Mouse (Mus musculus) MEL (cell line): ENCODE data around the gene Olfr231. TPM values are rescaled to one million over a fixed set of nuclear protein-coding genes. Genes with fewer than 3 reads are reported as not detected.

Source experiments
- DNase-seq: peaks from one replicate; pipeline ENCODE4 v3.0.0; 2011; ENCODE audit warnings: low read depth, low spot score
- H3K27ac ChIP-seq: 2 replicates; pipeline ENCODE4 v1.5.1; 2012; ENCODE audit warnings: low read depth, mild to moderate bottlenecking, control low read depth, low read length, moderate library complexity; ENCODE audit not compliant: control insufficient read depth
- H3K27me3 ChIP-seq, 2 experiments: fragments of 150-350 bp in 1 of 2; sonication (generic) in 1 of 2; 2 replicates each; pipeline ENCODE4 v1.6.1; 2012; ENCODE audit warnings: low read length in 2 of 2, mild to moderate bottlenecking in 2 of 2, improper control_type of control experiment in 1 of 2, moderate library complexity in 1 of 2; ENCODE audit not compliant: insufficient read depth in 2 of 2, control insufficient read depth in 1 of 2
- H3K36me3 ChIP-seq, 2 experiments: 2 replicates each; pipeline ENCODE4 v1.6.1; 2012 to 2014; ENCODE audit warnings: low read length in 2 of 2, improper control_type of control experiment in 1 of 2, inconsistent platforms in 1 of 2, mild to moderate bottlenecking in 1 of 2; ENCODE audit not compliant: insufficient read depth in 2 of 2, control insufficient read depth in 1 of 2
- H3K4me1 ChIP-seq, 2 experiments: fragments of 150-350 bp in 1 of 2; sonication (generic) in 1 of 2; 2 replicates each; pipeline ENCODE4 v1.6.1; 2012; ENCODE audit warnings: low read length in 2 of 2, improper control_type of control experiment in 1 of 2, mild to moderate bottlenecking in 1 of 2; ENCODE audit not compliant: insufficient read depth in 2 of 2, control insufficient read depth in 1 of 2
- H3K4me3 ChIP-seq, 2 experiments: fragments of 150-350 bp in 1 of 2; sonication (generic) in 1 of 2; 2 replicates each; pipeline ENCODE4 v1.5.1; 2012; ENCODE audit warnings: low read depth in 2 of 2, low read length in 2 of 2, mild to moderate bottlenecking in 2 of 2, moderate library complexity in 2 of 2, control low read depth in 1 of 2, improper control_type of control experiment in 1 of 2; ENCODE audit not compliant: control insufficient read depth in 1 of 2, insufficient read depth in 1 of 2
- H3K79me2 ChIP-seq: 2 replicates; pipeline ENCODE4 v1.6.1; 2012; ENCODE audit warnings: mild to moderate bottlenecking, low read length, moderate library complexity; ENCODE audit not compliant: control insufficient read depth, poor library complexity, insufficient read depth
- H3K9ac ChIP-seq: 2 replicates; pipeline ENCODE4 v1.6.1; 2012; ENCODE audit warnings: low read depth, mild to moderate bottlenecking, control low read depth, low read length, moderate library complexity; ENCODE audit not compliant: control insufficient read depth, poor library complexity, severe bottlenecking
- H3K9me3 ChIP-seq: fragments of 150-350 bp; sonication (generic); replicated peaks from 2 replicates; pipeline ENCODE4 v1.6.1; 2012; ENCODE audit warnings: mild to moderate bottlenecking, low read length, improper control_type of control experiment, moderate library complexity; ENCODE audit not compliant: insufficient read depth
- CHD1 ChIP-seq: IDR thresholded peaks from 2 replicates; pipeline ENCODE4 v1.6.1; 2012; ENCODE audit warnings: low read depth, mild to moderate bottlenecking, inconsistent platforms, low read length, improper control_type of control experiment
- CHD2 ChIP-seq: IDR thresholded peaks from 2 replicates; pipeline ENCODE4 v1.6.1; 2011; ENCODE audit warnings: low read length, improper control_type of control experiment
- CTCF ChIP-seq, 3 experiments: IDR thresholded peaks in 2 of 3; conservative IDR thresholded peaks in 1 of 3; 2 replicates each; pipeline ENCODE4 v1.5.1; 2011 to 2012; ENCODE audit warnings: low read length in 3 of 3, low read depth in 2 of 3, mild to moderate bottlenecking in 2 of 3, improper control_type of control experiment in 1 of 3, inconsistent platforms in 1 of 3, mixed read lengths in 1 of 3, moderate library complexity in 1 of 3; ENCODE audit not compliant: control insufficient read depth in 1 of 3, insufficient read depth in 1 of 3, poor library complexity in 1 of 3, severe bottlenecking in 1 of 3
- EP300 ChIP-seq, 2 experiments: IDR thresholded peaks; 2 replicates each; pipeline ENCODE4 v1.6.1; 2011; ENCODE audit warnings: improper control_type of control experiment in 2 of 2, low read length in 2 of 2, low read depth in 1 of 2, mild to moderate bottlenecking in 1 of 2
- ETS1 ChIP-seq: IDR thresholded peaks from 2 replicates; pipeline ENCODE4 v1.6.1; 2012; ENCODE audit warnings: low read depth, mild to moderate bottlenecking, inconsistent platforms, low read length, improper control_type of control experiment, moderate library complexity
- GATA1 ChIP-seq: IDR thresholded peaks from 2 replicates; pipeline ENCODE4 v1.6.1; 2011; ENCODE audit warnings: low read depth, low read length, improper control_type of control experiment
- KAT2A ChIP-seq: conservative IDR thresholded peaks from 2 replicates; pipeline ENCODE4 v1.6.1; 2012; ENCODE audit warnings: low read depth, low read length, improper control_type of control experiment, inconsistent platforms
- MAFK ChIP-seq: IDR thresholded peaks from 2 replicates; pipeline ENCODE4 v1.6.1; 2011; ENCODE audit warnings: low read depth, mild to moderate bottlenecking, low read length, improper control_type of control experiment, borderline replicate concordance
- MYC ChIP-seq: IDR thresholded peaks from 2 replicates; pipeline ENCODE4 v1.6.1; 2011; ENCODE audit warnings: low read depth, mild to moderate bottlenecking, low read length, improper control_type of control experiment, moderate library complexity
- RAD21 ChIP-seq: IDR thresholded peaks from 2 replicates; pipeline ENCODE4 v1.6.1; 2011; ENCODE audit warnings: mild to moderate bottlenecking, low read depth, low read length, improper control_type of control experiment
- RCOR1 ChIP-seq: IDR thresholded peaks from 2 replicates; pipeline ENCODE4 v1.6.1; 2012; ENCODE audit warnings: low read depth, mild to moderate bottlenecking, inconsistent platforms, low read length, improper control_type of control experiment
- SIN3A ChIP-seq: IDR thresholded peaks from 2 replicates; pipeline ENCODE4 v1.6.1; 2012; ENCODE audit warnings: low read length, improper control_type of control experiment, inconsistent platforms
- TAL1 ChIP-seq: IDR thresholded peaks from 2 replicates; pipeline ENCODE4 v1.6.1; 2012; ENCODE audit warnings: mild to moderate bottlenecking, inconsistent platforms, low read length, moderate library complexity, mixed read lengths
- TBP ChIP-seq: IDR thresholded peaks from 2 replicates; pipeline ENCODE4 v1.8.0; 2011; ENCODE audit warnings: low read depth, low read length, improper control_type of control experiment
- TCF12 ChIP-seq: IDR thresholded peaks from 2 replicates; pipeline ENCODE4 v1.6.1; 2014; ENCODE audit warnings: low read depth, mild to moderate bottlenecking, inconsistent platforms, low read length, improper control_type of control experiment, moderate library complexity
- ZC3H11A ChIP-seq: IDR thresholded peaks from 2 replicates; pipeline ENCODE4 v1.6.1; 2012; ENCODE audit warnings: low read depth, mild to moderate bottlenecking, inconsistent platforms, low read length, improper control_type of control experiment
- ZNF384 ChIP-seq: IDR thresholded peaks from 2 replicates; pipeline ENCODE4 v1.6.1; 2012; ENCODE audit warnings: low read depth, mild to moderate bottlenecking, inconsistent platforms, low read length, improper control_type of control experiment
- polyA plus RNA-seq, 2 experiments: library from polyadenylated mRNA; stranded (reverse) in 1 of 2; unstranded in 1 of 2; fragments of >175 nt in 1 of 2; fragments of >200 nt in 1 of 2; gene quantifications; 2 replicates each; pipeline versions ENCODE4 v1.2.1 to v1.2.4; 2012; ENCODE audit warnings: low replicate concordance in 2 of 2, low read depth in 1 of 2; ENCODE audit not compliant: insufficient read length in 2 of 2, insufficient read depth in 1 of 2, missing spikeins in 1 of 2
- total RNA-seq: library from RNA; depleted of rRNA; stranded (reverse); fragments of 300-350 nt; gene quantifications from 2 replicates; pipeline ENCODE4 v1.2.3, GENCODE M21; 2012

Gene Olfr231
- total and polyA plus RNA-seq, 3 experiments, result not detected

- Histone ChIP-seq H3K9me3 (no peaks in the 10 kb centered on the region), H3K79me2 (no peaks in the 10 kb centered on the region)
These were observed 38.1 kb upstream of the Olfr231 start for GRCm38 (mm10) chr1:174159095-174159494.

GRCm38 (mm10) chr1:174158512-174158911 lies 37.5 kb upstream of the Olfr231 start:
- Histone ChIP-seq H3K36me3 (no peaks in the 10 kb centered on the region; a peak in 1 of 4 replicates), H3K4me1 (peaks cover 0 to 7% of the 10 kb centered on the region in 2 experiments; a peak in 1 of 4 replicates), H3K79me2 (no peaks in the 10 kb centered on the region), H3K9ac (no peak overlapping the region), H3K27ac (no peak overlapping the region), H3K9me3 (no peaks in the 10 kb centered on the region), H3K27me3 (no peaks in the 10 kb centered on the region; a peak in 1 of 4 replicates)
- DNase-seq, result no peak
- TF ChIP-seq CTCF (IDR thresholded peaks at IDR 0.05 in 2 of 3, conservative IDR thresholded peaks at IDR 0.05 in 1 of 3; ENCODE audit: control insufficient read depth in 1 of 3, insufficient read depth in 1 of 3, low read depth in 2 of 3, low read length in 3 of 3, poor library complexity in 1 of 3, severe bottlenecking in 1 of 3) (no peak), CHD2 (no peak), KAT2A (no peak), SIN3A (no peak), RAD21 (no peak), ZNF384 (no peak), MYC (no peak), ZC3H11A (no peak), ETS1 (no peak), GATA1 (no peak)
- TF ChIP-seq, all 39 proteins: peak for 0
- no peak overlapping the region for H3K4me3 ChIP-seq

More at GRCm38 (mm10) chr1:174159095-174159494, 38.1 kb upstream of the Olfr231 start:
- H3K27ac ChIP-seq, result no peak overlapping the region
- H3K9ac ChIP-seq, result no peak overlapping the region
- no peaks in the 10 kb centered on the region; a peak in 1 of 4 replicates for H3K27me3 ChIP-seq
- H3K4me3 ChIP-seq, result no peak overlapping the region
- DNase-seq, result peak; percentile 27
- peaks cover 0 to 7% of the 10 kb centered on the region in 2 experiments; a peak in 1 of 4 replicates for H3K4me1 ChIP-seq
- TF ChIP-seq ETS1 (peak; percentile 78), GATA1 (peak; percentile 83), TBP (no peak), EP300 (IDR thresholded peaks at IDR 0.05; ENCODE audit: low read depth in 1 of 2, low read length in 2 of 2) (peak; percentile 77 to 85), TCF12 (peak; percentile 90), TAL1 (peak; percentile 68), RCOR1 (peak; percentile 90), MAFK (no peak; the same call in 1 of the 2 replicates), CHD1 (no peak)
- no peaks in the 10 kb centered on the region; a peak in 1 of 4 replicates for H3K36me3 ChIP-seq
